10 mouse cellular contexts compared by ENCODE assay signal in genomic region chr7:98160041-98160740, GRCm38 (mm10). TPM values are rescaled to one million over a fixed set of nuclear protein-coding genes. Genes with fewer than 3 reads are reported as not detected.
A peak's percentile ranks its signal among the peaks of the same experiment; 100 is the strongest.
DNase-seq lines count a peak whose midpoint lies in the region; ATAC-seq lines count a peak whose summit lies in the region.
"Had no signal": no experiment of that assay in that cellular context is flagged by ENCODE, and none has a peak within 500 bp of the region (broad histone marks: within the 10 kb centered on the region; RNA-seq: fewer than 3 reads in every experiment).

No protein-coding gene starts in this region.

- H3K9ac ChIP-seq in liver, embryonic 16.5 days (ENCODE audit: low read depth, low read length): no peak overlapping the region; the same call in 1 of the 2 replicates

- DNase-seq in gastrocnemius, postnatal 14 days: peak; percentile 12
- DNase-seq in gastrocnemius, postnatal 4 days (ENCODE audit: low spot score in 2 of 2): no peak
- peak; percentile 59 for DNase-seq in urinary bladder, postnatal 25 days (ENCODE audit: low spot score)
- DNase-seq in urinary bladder, postnatal 10 days (ENCODE audit: low spot score): no peak
- DNase-seq in layer of hippocampus, adult 8-10 months (ENCODE audit: low spot score in 2 of 2): no peak
- DNase-seq in left cerebral cortex, adult 11 months (ENCODE audit: low spot score): no peak
- DNase-seq: cerebellum, adult 11 months had no signal

- peaks cover 5% of the 10 kb centered on the region; the same call in 1 of the 2 replicates for H3K36me3 ChIP-seq in liver, embryonic 16.5 days (ENCODE audit: control insufficient read depth, insufficient read depth)

- peaks cover 84% of the 10 kb centered on the region for H3K4me1 ChIP-seq in liver, embryonic 16.5 days (ENCODE audit: control insufficient read depth, low read depth, low read length)

- H3K9me3 ChIP-seq in liver, embryonic 16.5 days (replicated peaks; ENCODE audit: control insufficient read depth, low read length): no peaks in the 10 kb centered on the region

- H3K4me3 ChIP-seq in liver, embryonic 16.5 days (ENCODE audit: low read depth, low read length): no peak overlapping the region

- 53% methylated on average over 8 of the region's 8 CpGs for WGBS in liver, embryonic 16.5 days (ENCODE audit: insufficient replicate concordance)

- peak overlapping the region; percentile 49 for H3K27ac ChIP-seq in liver, embryonic 16.5 days (ENCODE audit: low read length)

- intact Hi-C loops in gastrocnemius, postnatal 14 days (cut with DNase I; ENCODE audit: low total_unique reads): no loop called here

- no peaks in the 10 kb centered on the region for H3K27me3 ChIP-seq in liver, embryonic 16.5 days (ENCODE audit: control insufficient read depth, insufficient read depth, low read depth, low read length)

- no peak for ATAC-seq in liver, embryonic 16.5 days (ENCODE audit: low read depth)
- ATAC-seq in granulocyte monocyte progenitor cell, adult 5-6 weeks (replicated peaks; ENCODE audit: poor library complexity, severe bottlenecking): no peak

- H3K4me2 ChIP-seq in liver, embryonic 16.5 days (ENCODE audit: low read depth, low read length): no peak overlapping the region

RNA-seq across cellular contexts. Expression of gene Omp, which starts 14.9 kb away (rescaled TPM):
- total RNA-seq in gastrocnemius, postnatal 14 days (2021): under 1 TPM in 1 of 2 experiments, not detected in 1; 0.13 TPM
- total RNA-seq in gastrocnemius, postnatal 4 days (2021): under 1 TPM; 0.32 to 0.36 TPM
- polyA plus RNA-seq in liver, embryonic 16.5 days (2015; fragmentation: Nextera tagmentation; extraction: Ambion mirVana): 0.53 and 0.76 TPM in 2 replicates
- 1 to 10 TPM in 3 of 4 experiments, under 1 TPM in 1; 0.92 to 1.3 (median 1.1) TPM for total RNA-seq in layer of hippocampus, adult 8-10 months (2022)
- 0.32 and 0.64 TPM in 2 replicates for total RNA-seq in granulocyte monocyte progenitor cell, adult 5-6 weeks (2014; fragmentation: Nextera tagmentation)
- 0.31 TPM in 1 of 2 replicates, not detected in the other for total RNA-seq in granulocyte monocyte progenitor cell, adult 5-6 weeks (2017)
- total RNA-seq: heart, adult 18-20 months had no signal

RNA-seq across cellular contexts. Expression of gene Capn5, which starts 17.9 kb away (rescaled TPM):
- 1 to 10 TPM; 4.2 to 4.5 TPM for total RNA-seq in gastrocnemius, postnatal 14 days (2021)
- 1 to 10 TPM; 6.8 to 8.6 TPM for total RNA-seq in gastrocnemius, postnatal 4 days (2021)
- polyA plus RNA-seq in liver, embryonic 16.5 days (2015; fragmentation: Nextera tagmentation; extraction: Ambion mirVana): 13.0 and 14.1 TPM in 2 replicates
- 10 to 100 TPM; 37.9 to 46.5 (median 40.4) TPM for total RNA-seq in layer of hippocampus, adult 8-10 months (2022)
- total RNA-seq in granulocyte monocyte progenitor cell, adult 5-6 weeks (2014; fragmentation: Nextera tagmentation): 3.2 and 5.2 TPM in 2 replicates
- 1.2 and 1.3 TPM in 2 replicates for total RNA-seq in granulocyte monocyte progenitor cell, adult 5-6 weeks (2017)

RNA-seq across cellular contexts. Expression of gene B3gnt6, which starts 39.1 kb away (rescaled TPM):
- not detected for total RNA-seq in gastrocnemius, postnatal 14 days (2021)
- not detected for total RNA-seq in gastrocnemius, postnatal 4 days (2021)
- polyA plus RNA-seq in liver, embryonic 16.5 days (2015; fragmentation: Nextera tagmentation; extraction: Ambion mirVana): 0.04 and 0.06 TPM in 2 replicates
- under 1 TPM; 0.24 to 0.45 (median 0.29) TPM for total RNA-seq in layer of hippocampus, adult 8-10 months (2022)
- 0.58 TPM in 1 of 2 replicates, not detected in the other for total RNA-seq in granulocyte monocyte progenitor cell, adult 5-6 weeks (2014; fragmentation: Nextera tagmentation)
- not detected in 2 replicates for total RNA-seq in granulocyte monocyte progenitor cell, adult 5-6 weeks (2017)
- total RNA-seq: heart, adult 18-20 months had no signal

RNA-seq across cellular contexts. Expression of gene Myo7a, which starts 40.9 kb away (rescaled TPM):
- total RNA-seq in gastrocnemius, postnatal 14 days (2021): 1 to 10 TPM; 4.6 to 5.4 TPM
- 1 to 10 TPM; 7.0 to 7.1 TPM for total RNA-seq in gastrocnemius, postnatal 4 days (2021)
- polyA plus RNA-seq in liver, embryonic 16.5 days (2015; fragmentation: Nextera tagmentation; extraction: Ambion mirVana): 9.3 and 12.1 TPM in 2 replicates
- 10 to 100 TPM; 11.1 to 15.0 (median 13.2) TPM for total RNA-seq in layer of hippocampus, adult 8-10 months (2022)
- 34.8 and 43.7 TPM in 2 replicates for total RNA-seq in granulocyte monocyte progenitor cell, adult 5-6 weeks (2014; fragmentation: Nextera tagmentation)
- 22.0 and 26.2 TPM in 2 replicates for total RNA-seq in granulocyte monocyte progenitor cell, adult 5-6 weeks (2017)

Comparison
In these comparisons a context has a peak if more than half of its experiments do, and no peak if none do; other contexts are left out.
1. DNase-seq: peak in gastrocnemius, postnatal 14 days (single experiment) and urinary bladder, postnatal 25 days (single experiment); none in gastrocnemius, postnatal 4 days (0 of 2), urinary bladder, postnatal 10 days (single experiment), layer of hippocampus, adult 8-10 months (0 of 2) and left cerebral cortex, adult 11 months (single experiment).
2. RNA of gene Capn5, which starts 17.9 kb away (total RNA-seq): 37.9 to 46.5 TPM in layer of hippocampus, adult 8-10 months; 6.8 to 8.6 TPM in gastrocnemius, postnatal 4 days, 4.2 to 4.5 TPM in gastrocnemius, postnatal 14 days and 1.2 to 5.2 TPM in granulocyte monocyte progenitor cell, adult 5-6 weeks; every median in the first group is over 4 times any median in the second.